Mouse (Mus musculus) gonadal fat pad, adult 2 months (tissue): ENCODE results near the gene Gm11487. TPM values are rescaled to one million over a fixed set of nuclear protein-coding genes. Genes with fewer than 3 reads are reported as not detected.
"Not testable (repeated sequence)": the region's sequence is repeated elsewhere in the genome, so short reads cannot be mapped to it uniquely, and the experiment has no call there.

ENCODE experiments used
- DNase-seq: peaks from one replicate; pipeline ENCODE4 v3.0.0-alpha.2; 2012; ENCODE audit warnings: low read depth
- polyA plus RNA-seq: library from polyadenylated mRNA; depleted of rRNA; stranded (reverse); fragments of >200 nt; gene quantifications from 2 replicates; pipeline ENCODE4 v1.2.3, GENCODE M21; 2012; rRNA removed

Gene Gm11487
- polyA plus RNA-seq = not detected in 2 replicates

- DNase-seq = not testable (repeated sequence)
Observed at GRCm38 (mm10) chr4:73404972-73405371, at the start of gene Gm11487. TSS of gene Gm11487 (minus strand) at chr4:73405072.

- no peak for DNase-seq
Observed at GRCm38 (mm10) chr4:73444715-73445114, 39.8 kb upstream of the Gm11487 start.

- no peak for DNase-seq
Observed at GRCm38 (mm10) chr4:73442568-73442967, 37.7 kb upstream of the Gm11487 start.

- no peak for DNase-seq
Observed at GRCm38 (mm10) chr4:73425903-73426302, 21.0 kb upstream of the Gm11487 start.

GRCm38 (mm10) chr4:73423049-73423448 is 18.2 kb upstream of the Gm11487 start:
- no peak for DNase-seq

- DNase-seq = no peak
Observed at GRCm38 (mm10) chr4:73366534-73366933, 38.3 kb downstream of the Gm11487 start.

Other genes starting within 250 kb of the Gm11487 start
- gene Gm11238, start 202.8 kb upstream of the Gm11487 start, polyA plus RNA-seq = not detected in 2 replicates
- not detected in 2 replicates for gene Gm11237, start 217.9 kb upstream of the Gm11487 start, polyA plus RNA-seq
- gene Gm11236, start 233.0 kb upstream of the Gm11487 start, polyA plus RNA-seq = not detected in 2 replicates